Mouse (Mus musculus) megakaryocyte, embryonic 14.5 days (primary cell): ENCODE results near the gene Abhd14b.

Source experiments
- FLI1 ChIP-seq: IDR thresholded peaks from 2 replicates; pipeline ENCODE4 v1.6.1; 2012; ENCODE audit warnings: low read length, inconsistent platforms, mixed read lengths
- GATA1 ChIP-seq: IDR thresholded peaks from 3 replicates; pipeline ENCODE4 v1.6.1; 2012; ENCODE audit warnings: mixed read lengths, low read length, inconsistent platforms, borderline replicate concordance

DNA sequence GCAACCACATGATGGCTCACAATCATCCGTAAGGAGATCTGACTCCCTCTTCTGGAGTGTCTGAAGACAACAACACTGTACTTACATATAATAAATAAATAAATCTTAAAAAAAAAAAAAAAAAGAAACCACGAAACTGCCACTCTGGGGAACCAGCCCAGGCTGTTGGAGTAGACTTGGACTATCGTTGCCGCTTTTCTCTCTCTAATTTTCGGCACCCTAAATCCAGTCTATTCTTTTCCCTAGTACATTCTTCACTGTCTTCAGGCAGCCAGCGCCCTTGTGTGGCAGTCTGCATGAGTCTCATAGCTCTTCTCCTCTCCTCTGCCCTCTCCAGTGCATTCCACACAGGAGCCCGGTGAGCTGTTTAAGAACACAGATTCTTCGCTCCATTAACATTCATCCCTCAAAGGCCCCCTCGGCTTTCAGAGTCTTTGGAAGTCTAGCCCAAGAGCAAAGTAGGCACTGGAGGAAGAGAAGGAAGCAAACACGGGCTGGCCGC is 18.5 kb upstream of the Abhd14b start:
- TF ChIP-seq GATA1 (no peak), FLI1 (no peak)
